Mouse (Mus musculus) midbrain, embryonic 10.5 days (tissue): ENCODE results near the gene Negr1. TPM values are rescaled to one million over a fixed set of nuclear protein-coding genes. Genes with fewer than 3 reads are reported as not detected.

Experiments used
- DNase-seq: peaks from one replicate; pipeline ENCODE4 v3.0.0-alpha.2; 2017; ENCODE audit warnings: low spot score
- H3K27ac ChIP-seq: fragments of 300-500 bp; sonication (generic); replicated peaks from 2 replicates; pipeline ENCODE4 v1.5.1; 2016; ENCODE audit warnings: mild to moderate bottlenecking
- H3K27me3 ChIP-seq: fragments of 300-500 bp; sonication (generic); 2 replicates; pipeline ENCODE4 v1.6.1; 2016; ENCODE audit warnings: low read depth, mild to moderate bottlenecking; ENCODE audit not compliant: poor library complexity, severe bottlenecking
- H3K36me3 ChIP-seq: fragments of 300-500 bp; sonication (generic); 2 replicates; pipeline ENCODE4 v1.6.1; 2016; ENCODE audit warnings: mild to moderate bottlenecking, moderate library complexity
- H3K4me1 ChIP-seq: fragments of 300-500 bp; sonication (generic); 2 replicates; pipeline ENCODE4 v1.6.1; 2016
- H3K4me3 ChIP-seq: fragments of 300-500 bp; sonication (generic); 2 replicates; pipeline ENCODE4 v1.5.1; 2016; ENCODE audit warnings: mild to moderate bottlenecking, moderate library complexity
- H3K9me3 ChIP-seq: fragments of 300-500 bp; sonication (generic); replicated peaks from 2 replicates; pipeline ENCODE4 v1.6.1; 2016; ENCODE audit warnings: mild to moderate bottlenecking
- WGBS: fragments of 180-500 bp; shearing (Covaris S2); methylation state at CpG from one replicate; pipeline ENCODE4 v1.1.7; 2016; 5-methylcytosine and 5-hydroxymethylcytosine counted together
- polyA plus RNA-seq: library from polyadenylated mRNA; unstranded; fragments of >200 nt; fragmentation: Nextera tagmentation; extraction: Ambion mirVana; gene quantifications from 2 replicates; pipeline ENCODE4 v1.2.1, GENCODE M21; 2016

Gene Negr1
- polyA plus RNA-seq, 1 experiment from 2014 or later, result 2.0 TPM

DNA sequence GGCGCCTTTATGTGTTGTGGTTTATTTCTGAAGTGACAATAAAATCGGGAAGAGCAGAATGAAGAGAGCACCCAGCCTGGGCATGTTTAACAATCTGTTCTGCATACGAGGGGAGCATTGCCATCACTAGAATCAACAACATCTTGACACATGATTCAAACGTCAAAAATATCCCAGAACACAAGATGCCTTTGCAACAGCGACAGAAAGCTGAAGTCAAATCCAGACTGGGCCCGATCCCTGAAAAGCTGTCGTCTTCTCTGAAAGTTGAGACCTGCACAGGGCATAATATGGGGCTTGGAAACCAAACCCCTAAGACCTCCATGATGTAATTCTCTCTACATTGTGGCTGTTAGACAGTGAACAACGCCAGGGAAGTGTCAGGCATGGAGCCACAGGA lies 642.0 kb downstream of the Negr1 start:
- H3K36me3 ChIP-seq, result no peaks in the 10 kb centered on the region
- H3K27me3 ChIP-seq, result no peaks in the 10 kb centered on the region
- DNase-seq, result no peak
- no peaks in the 10 kb centered on the region for H3K9me3 ChIP-seq
- H3K4me3 ChIP-seq, result no peak overlapping the region
- 84% methylated on average over 8 of the region's 8 CpGs for WGBS
- no peak overlapping the region for H3K27ac ChIP-seq
- 0 out of 2 replicates have a peak, but pooled peaks cover 6% of the 10 kb centered on the region for H3K4me1 ChIP-seq

DNA sequence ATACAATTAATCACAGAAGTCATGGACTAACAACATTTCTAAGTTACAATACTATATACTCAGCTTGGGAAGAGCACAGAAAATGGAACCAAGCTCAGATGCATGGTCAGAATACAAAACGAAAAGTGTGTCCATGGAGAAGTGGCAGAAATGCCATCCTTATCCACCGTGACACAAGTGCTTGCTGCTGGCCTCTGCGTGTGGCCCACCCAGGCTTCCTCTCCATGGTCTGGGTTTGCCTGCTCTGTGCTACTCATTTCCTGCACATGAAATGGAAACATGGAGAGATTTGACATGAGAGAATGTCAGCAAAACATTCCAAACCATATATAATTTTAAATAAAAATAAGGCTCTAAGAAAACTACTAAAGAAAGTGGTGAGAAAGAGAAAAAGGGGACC lies 645.2 kb downstream of the Negr1 start:
- no peak for DNase-seq
- H3K27me3 ChIP-seq, result no peaks in the 10 kb centered on the region
- whole genome bisulfite sequencing, result 62% methylated on average over 3 of the region's 3 CpGs
- H3K4me1 ChIP-seq, result peaks cover 12% of the 10 kb centered on the region
- no peak overlapping the region for H3K4me3 ChIP-seq
- H3K9me3 ChIP-seq, result no peaks in the 10 kb centered on the region
- H3K36me3 ChIP-seq, result no peaks in the 10 kb centered on the region
- no peak overlapping the region for H3K27ac ChIP-seq

DNA sequence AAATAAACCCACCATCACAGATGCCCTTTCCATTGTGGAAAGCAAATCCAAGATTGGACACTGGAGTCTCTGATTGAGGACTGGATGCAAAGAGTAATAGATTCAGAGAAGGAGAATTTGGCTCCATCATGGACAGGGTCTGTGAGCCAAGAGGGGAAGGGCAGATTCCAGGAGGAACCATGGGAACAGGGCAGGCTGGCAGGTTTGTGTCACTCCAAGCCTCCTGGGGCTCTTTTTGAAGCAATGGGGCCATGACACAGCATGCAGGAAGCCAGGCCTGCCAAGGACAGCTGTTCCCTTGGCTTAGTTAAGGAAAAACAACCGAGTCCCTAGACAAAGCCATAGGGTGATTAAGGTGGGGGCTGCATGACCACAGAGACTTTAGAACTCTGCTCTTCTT lies 647.4 kb downstream of the Negr1 start:
- no peaks in the 10 kb centered on the region for H3K9me3 ChIP-seq
- WGBS, result 16% methylated on average over 1 of the region's 1 CpGs
- DNase-seq, result no peak
- no peak overlapping the region for H3K4me3 ChIP-seq
- H3K4me1 ChIP-seq, result peaks cover 12% of the 10 kb centered on the region
- no peaks in the 10 kb centered on the region for H3K27me3 ChIP-seq
- H3K27ac ChIP-seq, result no peak overlapping the region
- no peaks in the 10 kb centered on the region for H3K36me3 ChIP-seq

DNA sequence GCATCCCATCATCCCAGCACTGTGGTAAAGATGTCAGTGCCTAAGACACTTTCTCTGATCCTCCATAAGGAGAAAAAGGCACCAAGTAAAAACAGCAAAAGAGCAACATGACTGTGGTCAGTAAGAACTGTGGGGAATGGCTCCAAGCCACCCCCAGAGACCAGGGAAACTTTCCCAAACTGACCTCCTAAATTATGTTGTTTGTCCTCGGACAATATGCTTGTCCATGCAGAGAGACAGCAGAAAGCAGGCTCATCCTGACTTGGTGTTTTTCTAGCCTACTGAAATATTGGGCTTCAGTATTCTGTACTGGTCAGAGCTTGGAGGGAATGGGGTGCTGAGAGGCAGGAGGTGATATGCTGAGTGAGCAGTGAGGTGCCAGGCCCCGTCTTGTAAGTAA lies 647.8 kb downstream of the Negr1 start:
- no peak overlapping the region for H3K4me3 ChIP-seq
- no peak overlapping the region for H3K27ac ChIP-seq
- H3K9me3 ChIP-seq, result no peaks in the 10 kb centered on the region
- WGBS, result 78% methylated on average over 2 of the region's 2 CpGs
- no peaks in the 10 kb centered on the region for H3K36me3 ChIP-seq
- DNase-seq, result no peak
- H3K27me3 ChIP-seq, result no peaks in the 10 kb centered on the region
- peaks cover 12% of the 10 kb centered on the region for H3K4me1 ChIP-seq

DNA sequence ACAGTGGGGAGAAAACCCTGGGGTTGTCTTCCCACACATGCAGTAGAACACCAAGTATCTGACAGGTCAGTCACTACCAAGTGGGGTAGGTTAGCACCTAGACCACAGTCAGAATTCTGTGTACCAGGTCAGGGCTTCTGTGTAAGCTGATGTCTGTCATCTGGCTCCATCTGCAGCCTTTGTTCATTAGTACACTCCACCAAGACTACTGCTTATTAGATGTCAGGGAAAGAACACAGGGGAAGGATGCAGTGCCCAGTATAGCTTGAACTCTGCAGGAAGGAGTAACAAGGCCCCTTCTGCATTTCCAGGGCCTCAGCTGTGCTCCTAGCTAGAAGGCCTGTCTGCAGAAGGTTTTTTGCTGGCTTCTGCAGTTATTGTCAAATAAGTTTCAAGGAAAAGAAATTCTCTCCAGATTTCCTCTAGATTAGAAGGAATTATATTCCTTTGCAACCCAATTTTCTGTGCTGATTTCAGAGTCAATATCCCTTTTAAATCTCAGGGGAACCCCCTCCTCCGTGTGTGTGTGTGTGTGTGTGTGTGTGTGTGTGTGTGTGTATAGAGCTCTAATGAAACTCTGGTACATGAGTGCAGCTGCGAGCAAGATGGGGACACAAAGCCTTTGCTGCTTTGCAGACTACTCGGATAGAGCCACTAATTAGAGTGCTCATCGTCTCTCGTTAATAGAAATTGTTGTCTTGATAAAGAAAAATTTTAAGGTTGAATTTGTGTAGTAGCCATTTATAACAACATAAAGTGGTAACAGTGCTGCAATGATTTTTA lies 654.5 kb downstream of the Negr1 start:
- WGBS, result 77% methylated on average over 5 of the region's 5 CpGs
- H3K4me1 ChIP-seq, result peaks cover 19% of the 10 kb centered on the region
- H3K27me3 ChIP-seq, result no peaks in the 10 kb centered on the region
- DNase-seq, result no peak
- no peak overlapping the region for H3K27ac ChIP-seq
- no peaks in the 10 kb centered on the region for H3K36me3 ChIP-seq
- H3K9me3 ChIP-seq, result no peaks in the 10 kb centered on the region
- H3K4me3 ChIP-seq, result no peak overlapping the region

DNA sequence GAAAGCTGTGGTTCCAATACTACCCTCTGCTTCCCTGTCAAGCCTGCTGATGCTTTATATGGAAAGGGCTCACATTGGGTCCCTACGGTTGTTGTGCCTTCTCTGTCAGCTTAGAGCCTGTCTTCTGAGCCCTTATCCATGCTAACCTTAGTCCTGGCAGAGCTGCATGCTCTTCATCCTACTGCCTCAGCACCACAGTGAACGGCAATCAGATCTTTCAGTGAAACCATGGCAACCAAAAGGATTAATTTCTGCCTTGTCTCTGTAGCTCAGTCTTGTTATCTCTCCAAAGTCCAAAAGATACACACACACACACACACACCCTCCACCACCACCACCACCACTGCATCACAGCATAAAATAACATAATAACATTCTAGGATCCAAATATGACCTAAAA lies 656.2 kb downstream of the Negr1 start:
- peaks cover 19% of the 10 kb centered on the region for H3K4me1 ChIP-seq
- DNase-seq, result no peak
- no peaks in the 10 kb centered on the region for H3K9me3 ChIP-seq
- no peaks in the 10 kb centered on the region for H3K27me3 ChIP-seq
- no peak overlapping the region for H3K4me3 ChIP-seq
- H3K27ac ChIP-seq, result peak overlapping the region; percentile 17; the same call in 1 of the 2 replicates
- no peaks in the 10 kb centered on the region for H3K36me3 ChIP-seq
- 27% methylated on average over 2 of the region's 2 CpGs for WGBS

DNA sequence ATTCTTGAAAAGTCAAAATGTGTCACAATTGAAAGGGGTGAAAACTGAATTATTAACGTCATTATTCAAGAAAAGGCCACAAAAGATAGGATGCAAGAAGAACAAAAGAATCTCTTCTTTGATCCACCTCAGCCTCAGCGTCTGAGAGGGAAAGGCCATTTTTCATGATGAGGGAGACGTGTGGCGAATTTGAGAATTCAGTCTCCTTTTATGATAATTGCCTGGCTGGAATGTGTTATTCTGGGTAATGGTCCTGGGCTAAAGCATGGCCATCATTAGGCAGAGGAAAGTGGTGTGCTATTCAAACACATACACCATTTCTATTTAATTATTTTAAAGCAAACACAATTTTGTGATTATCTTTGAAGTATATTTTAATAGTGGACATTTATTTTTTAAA lies 663.3 kb downstream of the Negr1 start:
- Histone ChIP-seq H3K27me3 (no peaks in the 10 kb centered on the region), H3K4me1 (no peaks in the 10 kb centered on the region), H3K9me3 (no peaks in the 10 kb centered on the region), H3K27ac (no peak overlapping the region), H3K4me3 (no peak overlapping the region), H3K36me3 (no peaks in the 10 kb centered on the region)
- no peak for DNase-seq
- 80% methylated on average over 4 of the region's 4 CpGs for WGBS

DNA sequence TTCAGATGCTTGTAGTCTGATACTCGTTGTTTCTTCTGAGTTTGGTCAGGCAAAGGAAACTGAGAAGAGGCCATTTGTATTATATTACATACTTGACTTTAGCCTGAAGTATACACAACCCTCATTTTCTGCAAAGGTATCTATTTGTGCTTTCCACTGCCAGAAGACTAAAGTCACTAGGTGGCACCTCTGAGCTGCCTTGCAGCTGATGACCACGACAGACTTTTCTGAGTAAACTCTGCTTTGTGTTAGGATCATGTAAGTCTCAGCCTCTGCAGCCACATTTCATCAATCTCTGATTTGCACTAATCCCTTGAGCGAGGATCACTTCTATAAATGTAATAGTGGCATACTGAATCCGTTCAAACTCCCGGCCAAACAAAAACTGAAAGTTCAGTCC lies 671.1 kb downstream of the Negr1 start:
- Histone ChIP-seq H3K27me3 (no peaks in the 10 kb centered on the region), H3K4me1 (no peaks in the 10 kb centered on the region), H3K36me3 (no peaks in the 10 kb centered on the region), H3K27ac (no peak overlapping the region), H3K4me3 (no peak overlapping the region), H3K9me3 (no peaks in the 10 kb centered on the region)
- whole genome bisulfite sequencing, result 34% methylated on average over 5 of the region's 5 CpGs
- peak; percentile 17 for DNase-seq

DNA sequence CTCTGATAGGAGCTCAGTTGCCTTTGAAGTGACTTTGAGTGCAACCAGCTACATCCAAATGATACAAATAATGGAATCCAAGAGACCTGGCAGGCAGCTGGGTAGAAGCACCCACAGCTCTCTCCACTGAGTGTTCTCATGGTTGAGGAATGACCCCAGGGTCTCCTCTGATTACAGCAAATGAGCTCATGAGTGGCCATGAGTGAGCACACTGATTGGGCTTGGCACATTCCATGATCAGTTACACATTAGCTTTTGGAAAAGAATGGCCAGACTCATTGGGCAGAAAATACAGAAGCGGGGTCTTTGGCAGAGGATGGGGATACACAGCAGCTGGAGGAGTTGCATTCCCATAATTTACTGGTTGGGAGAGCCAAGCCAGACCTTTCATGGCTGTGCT lies 678.6 kb downstream of the Negr1 start:
- H3K36me3 ChIP-seq, result no peaks in the 10 kb centered on the region
- H3K4me3 ChIP-seq, result no peak overlapping the region
- 90% methylated on average over 1 of the region's 1 CpGs for WGBS
- DNase-seq, result no peak
- no peaks in the 10 kb centered on the region for H3K4me1 ChIP-seq
- H3K9me3 ChIP-seq, result no peaks in the 10 kb centered on the region
- H3K27me3 ChIP-seq, result no peaks in the 10 kb centered on the region
- H3K27ac ChIP-seq, result no peak overlapping the region

DNA sequence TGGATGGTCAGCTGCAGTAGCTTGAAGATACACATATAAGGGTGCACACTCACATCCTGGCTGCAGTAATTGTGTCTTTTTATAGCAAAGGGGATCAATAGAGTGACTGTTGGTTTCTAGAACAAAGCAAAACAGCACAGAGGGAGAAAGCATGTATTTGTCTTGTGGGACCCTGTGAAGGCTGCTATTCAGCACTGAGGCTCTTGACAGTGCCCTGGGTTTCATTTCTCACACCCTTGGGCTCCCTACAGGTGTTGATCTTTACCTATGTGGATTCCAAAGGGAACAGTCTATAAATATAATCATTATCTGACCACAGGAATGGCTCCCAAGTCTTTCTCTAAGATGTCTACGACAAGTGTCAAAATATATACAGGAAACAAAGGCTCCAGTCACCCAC lies 693.9 kb downstream of the Negr1 start:
- no peak overlapping the region for H3K27ac ChIP-seq
- no peaks in the 10 kb centered on the region for H3K9me3 ChIP-seq
- no peaks in the 10 kb centered on the region for H3K27me3 ChIP-seq
- no peak overlapping the region for H3K4me3 ChIP-seq
- peaks cover 8% of the 10 kb centered on the region; the same call in 1 of the 2 replicates for H3K4me1 ChIP-seq
- H3K36me3 ChIP-seq, result no peaks in the 10 kb centered on the region
- 56% methylated on average over 1 of the region's 1 CpGs for WGBS
- DNase-seq, result no peak

DNA sequence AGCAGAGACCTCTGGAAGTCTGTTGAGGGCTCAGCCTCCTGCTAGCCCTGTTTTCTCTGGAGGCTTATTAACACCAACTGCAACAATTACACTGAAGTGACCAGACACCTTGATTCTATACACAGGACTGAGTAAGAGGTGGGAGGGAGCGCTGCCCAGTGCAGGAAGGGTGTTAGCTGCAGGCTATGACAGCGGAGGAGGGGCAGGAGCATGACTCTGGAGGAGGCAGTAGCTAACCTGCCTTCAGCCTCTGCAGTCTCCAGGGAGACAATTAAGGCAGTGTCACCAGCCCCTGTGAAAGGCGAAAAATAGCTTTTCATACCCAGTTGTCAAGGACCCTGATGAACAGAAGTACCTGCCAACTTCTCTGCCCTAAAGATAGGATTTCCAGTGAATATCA lies 694.3 kb downstream of the Negr1 start:
- Histone ChIP-seq H3K27me3 (no peaks in the 10 kb centered on the region), H3K4me1 (peaks cover 8% of the 10 kb centered on the region; the same call in 1 of the 2 replicates), H3K27ac (no peak overlapping the region), H3K9me3 (no peaks in the 10 kb centered on the region), H3K4me3 (no peak overlapping the region), H3K36me3 (no peaks in the 10 kb centered on the region)
- no peak for DNase-seq
- WGBS, result 50% methylated on average over 3 of the region's 3 CpGs

DNA sequence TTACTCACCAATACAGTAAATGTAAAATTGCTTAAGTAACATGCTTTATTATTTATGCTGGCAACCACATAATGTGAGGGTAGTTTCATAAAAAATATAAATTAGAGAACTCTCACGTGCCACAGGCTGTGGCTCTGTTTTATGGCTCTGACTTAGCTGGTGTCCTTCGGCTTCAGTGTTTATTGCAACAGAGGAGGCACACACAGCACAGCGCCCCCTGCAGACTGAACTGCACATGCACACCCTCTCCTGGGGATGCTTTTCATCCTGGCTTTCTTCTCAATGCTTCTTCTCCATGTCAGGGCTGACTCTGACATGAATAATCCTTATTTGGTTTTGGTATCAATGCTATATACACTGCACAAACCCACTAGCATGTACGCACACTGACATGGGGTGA lies 707.1 kb downstream of the Negr1 start:
- WGBS, result 71% methylated on average over 4 of the region's 4 CpGs
- no peaks in the 10 kb centered on the region for H3K9me3 ChIP-seq
- H3K4me3 ChIP-seq, result no peak overlapping the region
- no peaks in the 10 kb centered on the region for H3K36me3 ChIP-seq
- H3K27me3 ChIP-seq, result no peaks in the 10 kb centered on the region
- no peak overlapping the region for H3K27ac ChIP-seq
- no peaks in the 10 kb centered on the region for H3K4me1 ChIP-seq
- DNase-seq, result no peak

DNA sequence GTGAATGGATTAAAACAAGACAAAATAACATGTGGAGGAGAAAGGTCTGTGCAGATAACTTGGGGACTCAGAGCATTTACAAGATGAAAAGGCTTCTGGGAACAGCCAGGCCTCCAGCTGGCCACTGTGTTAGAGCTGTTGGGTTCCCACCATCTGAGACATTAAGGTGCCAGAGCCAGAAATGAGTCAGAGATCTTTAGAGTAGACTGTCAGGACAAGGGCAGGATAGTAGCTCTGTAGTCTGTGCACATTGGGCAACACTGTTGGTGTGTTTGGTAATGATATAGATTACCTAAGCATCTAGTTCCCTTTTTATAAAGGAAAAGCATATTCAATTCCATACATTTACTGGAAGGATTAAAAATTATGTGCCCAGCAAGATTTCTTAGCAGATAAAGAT lies 710.8 kb downstream of the Negr1 start:
- no peaks in the 10 kb centered on the region for H3K9me3 ChIP-seq
- no peaks in the 10 kb centered on the region for H3K27me3 ChIP-seq
- H3K36me3 ChIP-seq, result no peaks in the 10 kb centered on the region
- no peak for DNase-seq
- H3K4me1 ChIP-seq, result no peaks in the 10 kb centered on the region
- no peak overlapping the region for H3K4me3 ChIP-seq
- no peak overlapping the region for H3K27ac ChIP-seq

DNA sequence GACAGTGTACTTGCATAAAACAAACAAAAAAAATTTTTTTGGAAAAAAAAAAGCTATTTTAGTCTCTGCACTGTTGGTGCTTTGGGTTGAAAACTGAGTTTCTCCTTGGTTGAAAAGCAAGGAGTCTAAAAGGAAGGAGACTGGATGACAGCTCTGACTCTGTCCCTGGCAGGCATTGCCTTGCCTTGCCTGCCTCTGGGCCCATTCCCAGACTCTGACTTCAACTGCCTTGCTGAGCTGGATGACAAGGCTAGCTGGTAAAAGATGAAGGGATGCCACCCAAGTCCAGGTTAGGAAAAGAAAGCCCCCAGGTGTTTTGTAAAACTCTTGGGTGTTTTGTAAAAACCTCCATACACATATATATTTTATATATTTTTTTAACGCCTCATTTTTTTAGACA lies 712.5 kb downstream of the Negr1 start:
- 93% methylated on average over 1 of the region's 1 CpGs for WGBS
- DNase-seq, result no peak
- Histone ChIP-seq H3K27ac (no peak overlapping the region), H3K27me3 (no peaks in the 10 kb centered on the region), H3K4me1 (no peaks in the 10 kb centered on the region), H3K4me3 (no peak overlapping the region), H3K9me3 (no peaks in the 10 kb centered on the region), H3K36me3 (no peaks in the 10 kb centered on the region)
